Mouse (Mus musculus) right cerebral cortex, postnatal 10 days (tissue): Measurements from ENCODE around the gene Ckm.
A peak's percentile ranks its signal among the peaks of the same experiment; 100 is the strongest.

Experiments
- DNase-seq, 2 experiments: peaks; one replicate each; pipeline ENCODE4 v3.0.0; 2021; ENCODE audit warnings: low spot score in 2 of 2

The Ckm gene

DNA sequence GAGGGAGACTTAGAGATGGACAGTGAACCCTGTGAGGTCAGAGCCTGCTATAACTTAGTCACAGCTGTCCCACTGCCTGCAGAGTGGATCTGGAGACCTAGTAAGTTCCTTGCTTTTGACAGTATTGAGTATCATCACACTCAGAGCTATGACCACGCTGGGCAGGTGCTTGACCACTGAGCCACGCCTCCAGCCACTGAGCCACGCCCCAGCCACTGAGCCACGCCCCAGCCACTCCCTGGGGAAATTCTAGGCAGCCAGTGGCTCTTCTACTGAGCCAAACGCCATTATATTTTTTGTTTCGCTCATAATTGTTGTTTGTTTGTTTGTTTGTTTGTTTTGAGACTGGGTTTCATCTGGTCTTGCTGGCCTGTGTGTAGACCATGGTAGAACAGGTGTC lies 63.1 kb downstream of the Ckm start:
- no peak for DNase-seq

DNA sequence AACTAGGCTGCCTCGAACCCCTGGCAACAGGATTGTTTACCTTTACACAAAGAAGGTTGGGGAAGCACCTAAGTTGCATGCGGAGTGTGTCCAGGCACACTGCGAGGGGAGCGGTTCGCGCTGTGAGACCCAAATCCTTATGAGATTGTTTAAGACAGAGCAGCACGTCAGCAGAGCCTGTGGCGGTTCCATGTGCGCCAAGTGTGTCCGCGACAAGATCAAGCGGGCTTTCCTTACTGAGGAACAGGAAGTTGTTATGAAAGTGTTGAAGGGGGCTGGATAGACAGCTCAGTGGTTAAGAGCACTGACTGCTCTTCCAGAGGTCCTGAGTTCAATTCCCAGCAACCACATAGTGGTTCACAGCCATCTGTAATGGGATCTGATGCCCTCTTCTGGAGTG lies 63.7 kb downstream of the Ckm start:
- no peak for DNase-seq

DNA sequence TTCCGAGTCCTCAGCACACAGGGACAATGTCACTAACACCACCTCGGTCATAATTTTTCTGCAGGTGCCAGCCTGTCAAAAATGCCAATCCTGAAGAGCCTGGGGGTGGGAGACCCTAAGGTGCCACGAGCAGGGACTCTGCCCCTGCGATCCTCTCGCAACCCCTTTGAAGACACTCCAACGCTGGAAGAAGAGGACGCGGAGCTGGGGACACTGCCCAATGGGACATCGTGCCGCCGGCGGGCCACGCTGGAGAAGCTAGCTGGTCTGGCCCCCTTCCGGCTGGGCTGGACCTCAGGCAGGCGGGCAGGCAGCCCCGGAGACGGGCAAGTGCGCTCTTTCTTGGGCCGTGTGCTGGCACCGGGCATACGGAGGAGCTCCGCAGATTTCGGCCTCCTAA lies 64.8 kb downstream of the Ckm start:
- DNase-seq, result no peak

DNA sequence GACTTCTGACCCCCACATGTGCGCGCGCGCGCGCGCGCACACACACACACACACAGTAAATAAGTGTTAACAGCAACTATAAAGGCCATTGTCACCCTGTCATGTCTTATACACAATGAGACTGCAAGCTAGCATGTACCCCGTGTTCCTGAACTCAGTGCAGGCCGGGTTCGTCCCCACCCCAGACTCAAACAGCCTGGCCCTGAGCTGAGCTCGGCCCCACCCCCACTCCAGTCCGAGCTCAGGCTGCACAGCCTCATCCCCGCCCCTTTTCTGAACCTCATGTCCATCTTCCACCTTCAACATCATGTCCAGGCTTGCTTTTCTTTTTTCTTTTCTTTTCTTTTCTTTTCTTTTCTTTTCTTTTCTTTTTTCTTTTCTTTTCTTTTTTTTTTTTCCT lies 65.7 kb downstream of the Ckm start:
- DNase-seq, result no peak

DNA sequence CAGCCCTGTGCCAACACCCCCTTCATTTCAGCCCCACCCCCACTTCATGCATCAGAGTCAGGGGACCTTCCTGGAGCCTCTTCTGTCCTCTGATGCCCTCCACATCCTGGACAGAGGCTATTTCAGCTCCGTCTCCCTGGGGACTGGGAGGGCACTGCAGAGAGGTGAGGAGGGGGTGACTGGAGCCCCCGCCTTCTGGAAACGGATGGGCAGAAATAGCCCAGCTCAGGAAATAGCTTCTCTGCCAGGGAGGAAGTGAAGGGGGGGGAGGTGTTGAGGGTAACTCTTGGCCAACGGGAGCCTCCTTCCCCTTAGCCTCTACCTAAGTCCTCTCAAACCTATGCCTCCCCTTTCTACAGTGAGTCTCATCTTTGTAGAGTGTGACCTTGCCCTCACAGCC lies 67.8 kb downstream of the Ckm start:
- DNase-seq, result peak in 1 of 2 experiments; percentile 51
